Mouse (Mus musculus): ENCODE data around the gene Abcc8. TPM values are rescaled to one million over a fixed set of nuclear protein-coding genes. Genes with fewer than 3 reads are reported as not detected.

Abcc8 gene
- polyA plus RNA-seq, 1 experiment, result not detected

- Histone ChIP-seq H3K27me3 (ENCODE audit: control insufficient read depth, insufficient read depth, insufficient read length) (peaks cover 41% of the 10 kb centered on the region), H3K4me3 (ENCODE audit: insufficient read depth, poor library complexity, severe bottlenecking) (no peak overlapping the region), H3K36me3 (ENCODE audit: control insufficient read depth, insufficient read depth) (no peaks in the 10 kb centered on the region), H3K79me3 (ENCODE audit: low read depth) (no peaks in the 10 kb centered on the region), H3K79me2 (ENCODE audit: control insufficient read depth, insufficient read depth) (no peaks in the 10 kb centered on the region), H3ac (ENCODE audit: control insufficient read depth, insufficient read length, low read depth) (no peak overlapping the region)
- TF ChIP-seq CEBPB (IDR thresholded peaks at IDR 0.05; ENCODE audit: low read depth) (no peak), CTCF (IDR thresholded peaks at IDR 0.05; ENCODE audit: control insufficient read depth, insufficient read depth, insufficient read length) (no peak), MYOG (IDR thresholded peaks at IDR 0.05; ENCODE audit: control insufficient read depth, extremely low read depth, insufficient read length) (no peak), FOSL1 (IDR thresholded peaks at IDR 0.05; ENCODE audit: insufficient read depth, low read length, poor library complexity, severe bottlenecking) (no peak), USF1 (IDR thresholded peaks at IDR 0.05; ENCODE audit: low read depth) (no peak), MYOD1 (IDR thresholded peaks at IDR 0.05; ENCODE audit: control insufficient read depth, insufficient read length, low read depth) (no peak)
Measured at GRCm38 (mm10) chr7:46165876-46166275, 14.0 kb downstream of the Abcc8 start.

- H3ac ChIP-seq (ENCODE audit: control insufficient read depth, insufficient read length, low read depth), result no peak overlapping the region
- H3K36me3 ChIP-seq (ENCODE audit: control insufficient read depth, insufficient read depth), result no peaks in the 10 kb centered on the region
- no peaks in the 10 kb centered on the region for H3K79me2 ChIP-seq (ENCODE audit: control insufficient read depth, insufficient read depth)
- no peaks in the 10 kb centered on the region for H3K79me3 ChIP-seq (ENCODE audit: low read depth)
- no peak overlapping the region for H3K4me3 ChIP-seq (ENCODE audit: insufficient read depth, poor library complexity, severe bottlenecking)
- TF ChIP-seq MYOD1 (IDR thresholded peaks at IDR 0.05; ENCODE audit: control insufficient read depth, insufficient read length, low read depth), result no peak
- TF ChIP-seq CEBPB (IDR thresholded peaks at IDR 0.05; ENCODE audit: low read depth), result no peak
- no peak for TF ChIP-seq MAX (IDR thresholded peaks at IDR 0.05)
- no peak for TF ChIP-seq FOSL1 (IDR thresholded peaks at IDR 0.05; ENCODE audit: insufficient read depth, low read length, poor library complexity, severe bottlenecking)
- TF ChIP-seq MYOG (IDR thresholded peaks at IDR 0.05; ENCODE audit: control insufficient read depth, extremely low read depth, insufficient read length), result no peak
- TF ChIP-seq CTCF (IDR thresholded peaks at IDR 0.05; ENCODE audit: control insufficient read depth, insufficient read depth, insufficient read length), result no peak
- no peak for TF ChIP-seq USF1 (IDR thresholded peaks at IDR 0.05; ENCODE audit: low read depth)
- peaks cover 59% of the 10 kb centered on the region for H3K27me3 ChIP-seq (ENCODE audit: control insufficient read depth, insufficient read depth, insufficient read length)
Measured at GRCm38 (mm10) chr7:46162731-46163130, 17.1 kb downstream of the Abcc8 start.

GRCm38 (mm10) chr7:46162132-46162727 is 17.6 kb downstream of the Abcc8 start:
- H3ac ChIP-seq (ENCODE audit: control insufficient read depth, insufficient read length, low read depth), result no peak overlapping the region
- H3K79me2 ChIP-seq (ENCODE audit: control insufficient read depth, insufficient read depth), result no peaks in the 10 kb centered on the region
- H3K36me3 ChIP-seq (ENCODE audit: control insufficient read depth, insufficient read depth), result no peaks in the 10 kb centered on the region
- H3K4me3 ChIP-seq (ENCODE audit: insufficient read depth, poor library complexity, severe bottlenecking), result no peak overlapping the region
- TF ChIP-seq CEBPB (IDR thresholded peaks at IDR 0.05; ENCODE audit: low read depth) (no peak), MAX (IDR thresholded peaks at IDR 0.05) (no peak), FOSL1 (IDR thresholded peaks at IDR 0.05; ENCODE audit: insufficient read depth, low read length, poor library complexity, severe bottlenecking) (no peak), CTCF (IDR thresholded peaks at IDR 0.05; ENCODE audit: control insufficient read depth, insufficient read depth, insufficient read length) (no peak), USF1 (IDR thresholded peaks at IDR 0.05; ENCODE audit: low read depth) (no peak), MYOD1 (IDR thresholded peaks at IDR 0.05; ENCODE audit: control insufficient read depth, insufficient read length, low read depth) (no peak)
- no peaks in the 10 kb centered on the region for H3K79me3 ChIP-seq (ENCODE audit: low read depth)
- peaks cover 63% of the 10 kb centered on the region for H3K27me3 ChIP-seq (ENCODE audit: control insufficient read depth, insufficient read depth, insufficient read length)

GRCm38 (mm10) chr7:46161615-46162014 is 18.2 kb downstream of the Abcc8 start:
- H3ac ChIP-seq (ENCODE audit: control insufficient read depth, insufficient read length, low read depth), result no peak overlapping the region
- no peaks in the 10 kb centered on the region for H3K79me2 ChIP-seq (ENCODE audit: control insufficient read depth, insufficient read depth)
- H3K27me3 ChIP-seq (ENCODE audit: control insufficient read depth, insufficient read depth, insufficient read length), result peaks cover 66% of the 10 kb centered on the region
- H3K79me3 ChIP-seq (ENCODE audit: low read depth), result no peaks in the 10 kb centered on the region
- TF ChIP-seq MYOD1 (IDR thresholded peaks at IDR 0.05; ENCODE audit: control insufficient read depth, insufficient read length, low read depth), result no peak
- no peak for TF ChIP-seq CEBPB (IDR thresholded peaks at IDR 0.05; ENCODE audit: low read depth)
- no peak for TF ChIP-seq CTCF (IDR thresholded peaks at IDR 0.05; ENCODE audit: control insufficient read depth, insufficient read depth, insufficient read length)
- TF ChIP-seq MAX (IDR thresholded peaks at IDR 0.05), result no peak
- TF ChIP-seq FOSL1 (IDR thresholded peaks at IDR 0.05; ENCODE audit: insufficient read depth, low read length, poor library complexity, severe bottlenecking), result no peak
- TF ChIP-seq MYOG (IDR thresholded peaks at IDR 0.05; ENCODE audit: control insufficient read depth, extremely low read depth, insufficient read length), result no peak
- TF ChIP-seq USF1 (IDR thresholded peaks at IDR 0.05; ENCODE audit: low read depth), result no peak
- no peak overlapping the region for H3K4me3 ChIP-seq (ENCODE audit: insufficient read depth, poor library complexity, severe bottlenecking)
- no peaks in the 10 kb centered on the region for H3K36me3 ChIP-seq (ENCODE audit: control insufficient read depth, insufficient read depth)

GRCm38 (mm10) chr7:46157746-46158145 is 22.1 kb downstream of the Abcc8 start:
- H3K36me3 ChIP-seq (ENCODE audit: control insufficient read depth, insufficient read depth), result no peaks in the 10 kb centered on the region
- H3K79me3 ChIP-seq (ENCODE audit: low read depth), result no peaks in the 10 kb centered on the region
- no peak for TF ChIP-seq MYOD1 (IDR thresholded peaks at IDR 0.05; ENCODE audit: control insufficient read depth, insufficient read length, low read depth)
- TF ChIP-seq FOSL1 (IDR thresholded peaks at IDR 0.05; ENCODE audit: insufficient read depth, low read length, poor library complexity, severe bottlenecking), result no peak
- no peak for TF ChIP-seq USF1 (IDR thresholded peaks at IDR 0.05; ENCODE audit: low read depth)
- TF ChIP-seq CTCF (IDR thresholded peaks at IDR 0.05; ENCODE audit: control insufficient read depth, insufficient read depth, insufficient read length), result no peak
- TF ChIP-seq MAX (IDR thresholded peaks at IDR 0.05), result no peak
- no peak for TF ChIP-seq CEBPB (IDR thresholded peaks at IDR 0.05; ENCODE audit: low read depth)
- TF ChIP-seq MYOG (IDR thresholded peaks at IDR 0.05; ENCODE audit: control insufficient read depth, extremely low read depth, insufficient read length), result no peak
- no peak overlapping the region for H3ac ChIP-seq (ENCODE audit: control insufficient read depth, insufficient read length, low read depth)
- no peaks in the 10 kb centered on the region for H3K79me2 ChIP-seq (ENCODE audit: control insufficient read depth, insufficient read depth)
- no peak overlapping the region for H3K4me3 ChIP-seq (ENCODE audit: insufficient read depth, poor library complexity, severe bottlenecking)
- peaks cover 88% of the 10 kb centered on the region for H3K27me3 ChIP-seq (ENCODE audit: control insufficient read depth, insufficient read depth, insufficient read length)
